Mouse (Mus musculus) bone marrow, adult 2 months (tissue): Measurements from ENCODE around the gene Ceacam15.

Experiments used
- CTCF ChIP-seq: fragments of 200-500 bp; IDR thresholded peaks from 2 replicates; pipeline ENCODE4 v1.5.1; 2011; ENCODE audit warnings: low read length, control low read depth; ENCODE audit not compliant: control insufficient read depth, insufficient read depth
- POLR2A ChIP-seq: fragments of 200-500 bp; IDR thresholded peaks from 2 replicates; pipeline ENCODE4 v1.6.1; 2011; ENCODE audit warnings: low read depth, mild to moderate bottlenecking, control low read depth, low read length, borderline replicate concordance; ENCODE audit not compliant: control insufficient read depth

GRCm38 (mm10) chr7:16712633-16713415 is 37.3 kb upstream of the Ceacam15 start:
- TF ChIP-seq CTCF (no peak), POLR2A (no peak)
